Mouse (Mus musculus) bone marrow macrophage, adult 2 months (primary cell): Measurements from ENCODE around the gene Cby3. TPM values are rescaled to one million over a fixed set of nuclear protein-coding genes. Genes with fewer than 3 reads are reported as not detected.
"Not testable (repeated sequence)": the region's sequence is repeated elsewhere in the genome, so short reads cannot be mapped to it uniquely, and the experiment has no call there.

Source experiments
- H3K27ac ChIP-seq: 2 replicates; pipeline ENCODE4 v1.5.1; 2012; ENCODE audit warnings: low read depth, low read length; ENCODE audit not compliant: insufficient read depth
- H3K4me1 ChIP-seq: 2 replicates; pipeline ENCODE4 v1.6.1; 2012; ENCODE audit warnings: low read length; ENCODE audit not compliant: control insufficient read depth, insufficient read depth
- H3K4me3 ChIP-seq: 2 replicates; pipeline ENCODE4 v1.5.1; 2012; ENCODE audit warnings: mild to moderate bottlenecking, low read length, moderate library complexity; ENCODE audit not compliant: insufficient read depth
- CTCF ChIP-seq: IDR thresholded peaks from 2 replicates; pipeline ENCODE4 v1.5.1; 2012; ENCODE audit warnings: low read depth, mild to moderate bottlenecking, low read length, moderate library complexity
- POLR2A ChIP-seq: IDR thresholded peaks from 2 replicates; pipeline ENCODE4 v1.6.1; 2012; ENCODE audit warnings: mild to moderate bottlenecking, low read depth, low read length, borderline replicate concordance
- polyA plus RNA-seq: library from polyadenylated mRNA; stranded (reverse); fragments of >200 nt; gene quantifications from 2 replicates; pipeline ENCODE4 v1.2.4, GENCODE M21; 2012; ENCODE audit not compliant: missing spikeins, insufficient read depth, insufficient read length

Cby3 gene
- polyA plus RNA-seq, 1 experiment = not detected

- peaks cover 17% of the 10 kb centered on the region for H3K4me1 ChIP-seq
- TF ChIP-seq POLR2A (no peak), CTCF (no peak)
- H3K4me3 ChIP-seq = peak overlapping the region; percentile 63
- no peak overlapping the region for H3K27ac ChIP-seq
Observed at GRCm38 (mm10) chr11:50358950-50359861, 4.9 kb downstream of the Cby3 start.

- H3K4me1 ChIP-seq, H3K4me3 ChIP-seq, H3K27ac ChIP-seq: not testable (repeated sequence)
Observed at GRCm38 (mm10) chr11:50361282-50361681, 7.0 kb downstream of the Cby3 start.

DNA sequence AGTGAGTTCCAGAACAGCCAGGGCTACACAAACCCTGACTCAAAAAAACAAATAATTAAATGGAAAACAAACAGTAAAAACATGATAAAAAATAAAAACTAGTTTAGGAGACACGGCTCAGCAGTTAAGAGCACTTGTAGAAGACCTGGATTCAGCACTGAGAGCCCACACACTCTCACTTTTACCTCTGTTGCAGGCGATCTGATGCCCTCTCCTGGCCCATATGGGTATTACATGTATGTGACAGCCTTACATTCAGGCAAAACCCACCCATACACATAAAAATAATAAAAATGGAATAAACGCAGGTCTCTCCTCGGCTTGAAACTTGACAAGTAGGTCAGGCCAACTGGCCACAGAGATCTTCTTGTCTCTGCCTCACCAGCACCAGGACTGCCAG is 10.3 kb downstream of the Cby3 start:
- peak; percentile 46 for TF ChIP-seq CTCF
- TF ChIP-seq POLR2A = no peak

DNA sequence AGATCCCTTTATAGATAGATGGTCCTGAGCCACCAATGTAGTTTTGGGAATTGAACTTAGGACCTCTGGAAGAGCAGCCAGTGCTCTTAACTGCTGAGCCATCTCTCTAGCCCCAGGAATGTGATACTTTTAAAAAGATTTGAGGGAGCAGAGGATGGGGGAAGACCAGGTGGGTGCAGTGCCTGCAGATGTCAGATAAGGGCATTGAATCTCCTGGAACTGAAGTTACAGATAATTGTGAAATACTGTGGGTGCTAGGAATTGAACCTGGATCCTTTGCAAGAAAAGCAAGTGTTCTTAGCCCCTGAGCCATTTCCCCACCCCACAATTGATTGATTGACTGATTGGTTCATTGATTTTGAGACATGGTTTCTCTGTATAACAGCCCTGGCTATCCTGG is 11.1 kb downstream of the Cby3 start:
- no peak for TF ChIP-seq CTCF
- Histone ChIP-seq H3K4me3 (no peak overlapping the region), H3K4me1 (peaks cover 25% of the 10 kb centered on the region)

More for the DNA sequence above, 10.3 kb downstream of the Cby3 start:
- no peak overlapping the region for H3K4me3 ChIP-seq
- H3K4me1 ChIP-seq = peaks cover 18% of the 10 kb centered on the region
- H3K27ac ChIP-seq = no peak overlapping the region

GRCm38 (mm10) chr11:50367531-50367930 is 13.3 kb downstream of the Cby3 start:
- no peak for TF ChIP-seq POLR2A
- no peak for TF ChIP-seq CTCF

More for the DNA sequence above, 11.1 kb downstream of the Cby3 start:
- no peak overlapping the region for H3K27ac ChIP-seq

DNA sequence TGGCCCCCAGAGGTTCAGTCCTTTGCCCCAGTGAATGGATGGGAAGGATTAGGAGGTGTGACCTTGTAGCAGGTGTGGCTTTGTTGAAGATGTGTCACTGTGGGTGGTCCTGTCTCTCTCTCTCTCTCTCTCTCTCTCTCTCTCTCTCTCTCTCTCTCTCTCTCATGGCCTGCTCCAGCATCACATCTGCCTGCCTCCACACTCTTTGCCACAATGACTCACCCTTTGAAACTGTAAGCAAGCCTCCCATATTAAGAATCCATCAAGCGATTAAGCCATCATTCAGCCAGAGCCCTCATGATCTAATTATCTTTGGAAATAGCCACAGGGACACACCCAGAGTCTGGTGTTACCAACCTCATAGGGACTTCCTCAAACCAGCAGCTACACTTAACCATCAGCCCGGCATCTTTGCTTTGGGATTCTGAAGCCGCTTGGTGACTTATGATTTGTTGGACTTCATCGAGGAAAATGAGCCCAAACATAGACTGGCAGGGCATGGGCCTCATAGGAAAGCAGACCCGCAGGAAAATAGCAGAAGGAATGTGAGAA is 15.2 kb downstream of the Cby3 start:
- peak overlapping the region; percentile 54 for H3K27ac ChIP-seq

More at GRCm38 (mm10) chr11:50367531-50367930, 13.3 kb downstream of the Cby3 start:
- no peak overlapping the region for H3K4me3 ChIP-seq
- H3K4me1 ChIP-seq = peaks cover 23% of the 10 kb centered on the region
- H3K27ac ChIP-seq = no peak overlapping the region

DNA sequence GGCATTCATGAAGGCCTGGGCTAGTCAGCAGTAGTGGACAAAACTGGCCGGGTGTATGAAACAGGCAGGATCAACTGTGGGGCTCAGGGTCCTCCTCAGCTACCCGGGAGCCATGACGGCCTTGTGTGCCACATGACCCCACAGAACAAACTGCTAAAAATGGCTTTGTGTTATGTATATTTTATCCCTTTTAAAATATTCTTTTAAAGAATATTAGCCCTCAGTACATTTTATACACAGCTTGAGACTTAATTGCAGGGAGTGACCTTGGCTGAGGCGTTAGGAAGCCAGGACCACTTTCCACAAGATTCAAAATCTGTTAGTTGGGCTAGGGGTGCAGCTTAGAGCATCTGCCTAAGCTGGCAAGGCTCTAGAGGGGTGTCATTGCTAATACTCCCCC is 16.7 kb downstream of the Cby3 start:
- H3K4me3 ChIP-seq = no peak overlapping the region
- H3K4me1 ChIP-seq = peaks cover 26% of the 10 kb centered on the region
- TF ChIP-seq CTCF = no peak
- no peak for TF ChIP-seq POLR2A
- no peak overlapping the region for H3K27ac ChIP-seq

More for the DNA sequence above, 15.2 kb downstream of the Cby3 start:
- no peak overlapping the region for H3K4me3 ChIP-seq
- H3K4me1 ChIP-seq = peaks cover 23% of the 10 kb centered on the region
- TF ChIP-seq POLR2A (no peak), CTCF (no peak)

- TF ChIP-seq CTCF (peak; percentile 58), POLR2A (no peak)
- Histone ChIP-seq H3K4me1 (peaks cover 30% of the 10 kb centered on the region), H3K27ac (no peak overlapping the region), H3K4me3 (no peak overlapping the region)
Observed at GRCm38 (mm10) chr11:50371399-50371841, 17.2 kb downstream of the Cby3 start.

DNA sequence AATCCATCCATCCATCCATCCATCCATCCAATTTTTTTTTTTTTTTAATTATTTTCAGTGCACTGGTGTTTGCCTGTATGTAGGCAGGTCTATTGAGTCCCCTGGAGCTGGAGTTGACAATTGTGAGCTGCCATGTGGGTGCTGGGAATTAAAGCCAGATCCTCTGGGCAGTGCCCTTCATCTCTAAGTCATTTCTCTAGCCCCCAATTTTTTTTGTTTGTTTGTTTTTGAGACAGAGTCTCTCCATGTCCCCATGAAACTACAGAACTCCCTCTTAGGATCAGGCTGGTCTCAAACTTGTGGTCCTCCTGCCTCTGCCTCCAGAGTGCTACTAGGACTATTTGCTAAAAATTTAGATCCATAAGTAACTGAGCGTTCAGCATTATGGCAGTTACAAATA is 17.6 kb downstream of the Cby3 start:
- Histone ChIP-seq H3K4me3 (no peak overlapping the region), H3K4me1 (peaks cover 30% of the 10 kb centered on the region), H3K27ac (no peak overlapping the region)
- TF ChIP-seq CTCF (no peak), POLR2A (no peak)

GRCm38 (mm10) chr11:50373086-50373485 is 18.8 kb downstream of the Cby3 start:
- Histone ChIP-seq H3K4me1 (peaks cover 30% of the 10 kb centered on the region), H3K27ac (no peak overlapping the region), H3K4me3 (no peak overlapping the region)
- no peak for TF ChIP-seq POLR2A
- TF ChIP-seq CTCF = no peak
